Mouse (Mus musculus): ENCODE measurements around the gene Insig2. TPM values are rescaled to one million over a fixed set of nuclear protein-coding genes. Genes with fewer than 3 reads are reported as not detected.

Insig2 gene
- 38.5 and 38.7 TPM in 2 replicates for polyA plus RNA-seq (2012; rRNA removed)

GRCm38 (mm10) chr1:121332485-121332884 lies at the start of gene Insig2:
Gene Insig2 (minus strand): TSS chr1:121332589.

Other genes with a start within 250 kb of the Insig2 start
- 21.2 and 23.1 TPM in 2 replicates for gene Ccdc93, start 98.5 kb upstream of the Insig2 start, polyA plus RNA-seq (2012; rRNA removed)
- gene Htr5b, start 195.9 kb upstream of the Insig2 start, polyA plus RNA-seq (2012; rRNA removed) = 1.5 TPM in 2 replicates
- 42.3 and 43.3 TPM in 2 replicates for gene Ddx18, start 235.4 kb upstream of the Insig2 start, polyA plus RNA-seq (2012; rRNA removed)